Mouse (Mus musculus): ENCODE results near the gene Gm38119.

The Gm38119 gene

GRCm38 (mm10) chr3:92738996-92739395 is at the start of gene Gm38119:
Gene Gm38119 (minus strand): TSS chr3:92739096.
- DNase-seq: no peak

GRCm38 (mm10) chr3:92778799-92779198 is 39.9 kb upstream of the Gm38119 start, which contains the start of gene Lce1i:
Gene Lce1i (minus strand): TSS chr3:92778899.
- DNase-seq: no peak

- DNase-seq: no peak
Measured at GRCm38 (mm10) chr3:92771573-92771972, 32.7 kb upstream of the Gm38119 start.

GRCm38 (mm10) chr3:92764965-92765364 is 26.1 kb upstream of the Gm38119 start, which contains the start of gene Lce1h:
Gene Lce1h (minus strand): TSS chr3:92765065.
- no peak for DNase-seq

- DNase-seq: no peak
Measured at GRCm38 (mm10) chr3:92753197-92753596, 14.3 kb upstream of the Gm38119 start.

- no peak for DNase-seq
Measured at GRCm38 (mm10) chr3:92752238-92752637, 13.3 kb upstream of the Gm38119 start, which contains the start of gene Lce1g. Gene Lce1g (minus strand): TSS chr3:92752338.

GRCm38 (mm10) chr3:92722631-92723030 is 16.3 kb downstream of the Gm38119 start:
- no peak for DNase-seq

- DNase-seq: no peak
Measured at GRCm38 (mm10) chr3:92720250-92720649, 18.6 kb downstream of the Gm38119 start, which contains the start of gene Lce1f. Gene Lce1f (minus strand): TSS chr3:92720350.

- DNase-seq: no peak
Measured at GRCm38 (mm10) chr3:92715122-92715521, 23.8 kb downstream of the Gm38119 start.

- DNase-seq: no peak
Measured at GRCm38 (mm10) chr3:92708974-92709373, 29.9 kb downstream of the Gm38119 start, which contains the start of gene Lce1e. Gene Lce1e (minus strand): TSS chr3:92709074.

GRCm38 (mm10) chr3:92694613-92695012 is 44.3 kb downstream of the Gm38119 start:
- DNase-seq: no peak

- no peak for DNase-seq
Measured at GRCm38 (mm10) chr3:92691688-92692087, 47.2 kb downstream of the Gm38119 start.

- DNase-seq: peak; percentile 14
Measured at GRCm38 (mm10) chr3:92689154-92689553, 49.7 kb downstream of the Gm38119 start.
